Mouse (Mus musculus) spleen, adult 2 months (tissue): ENCODE measurements at regions not wholly inside any gene's neighbourhood (a gene's known extent, or its start where the extent isn't known, plus 50 kb on each side); places are given as distances from the start of the nearest gene placed in this dataset.
A peak's percentile ranks its signal among the peaks of the same experiment; 100 is the strongest.

Experiments used
- DNase-seq, 2 experiments: peaks; one replicate each; pipeline versions ENCODE4 v3.0.0 to v3.0.0-alpha.2; 2012 to 2021; ENCODE audit warnings: low spot score in 2 of 2, low read depth in 1 of 2
- H3K27ac ChIP-seq: fragments of 200-500 bp; 2 replicates; pipeline ENCODE4 v1.5.1; 2012; ENCODE audit warnings: low read length, inconsistent platforms; ENCODE audit not compliant: insufficient read depth
- H3K27me3 ChIP-seq: fragments of 200-500 bp; 2 replicates; pipeline ENCODE4 v1.6.1; 2012; ENCODE audit warnings: mild to moderate bottlenecking, moderate library complexity, low read length, inconsistent platforms; ENCODE audit not compliant: control insufficient read depth, insufficient read depth
- H3K36me3 ChIP-seq: fragments of 200-500 bp; 2 replicates; pipeline ENCODE4 v1.6.1; 2012; ENCODE audit warnings: mild to moderate bottlenecking, low read length, inconsistent platforms; ENCODE audit not compliant: control insufficient read depth, insufficient read depth
- H3K4me1 ChIP-seq: fragments of 200-500 bp; 2 replicates; pipeline ENCODE4 v1.6.1; 2011; ENCODE audit warnings: inconsistent platforms; ENCODE audit not compliant: control insufficient read depth, insufficient read depth, insufficient read length
- H3K4me3 ChIP-seq: fragments of 200-500 bp; 2 replicates; pipeline ENCODE4 v1.5.1; 2011; ENCODE audit warnings: mild to moderate bottlenecking, inconsistent platforms; ENCODE audit not compliant: insufficient read depth, insufficient read length; ENCODE audit errors: extremely low read depth
- CTCF ChIP-seq: fragments of 200-500 bp; IDR thresholded peaks from 2 replicates; pipeline ENCODE4 v1.5.1; 2011; ENCODE audit warnings: mild to moderate bottlenecking, inconsistent platforms; ENCODE audit not compliant: insufficient read depth, insufficient read length, insufficient replicate concordance; ENCODE audit errors: extremely low read depth
- POLR2A ChIP-seq: fragments of 200-500 bp; IDR thresholded peaks from 2 replicates; pipeline ENCODE4 v1.6.1; 2011; ENCODE audit warnings: low read depth, low read length, inconsistent platforms
- WGBS: fragments of 180-500 bp; shearing (Covaris S2); methylation state at CpG from one replicate; pipeline ENCODE4 v1.1.7; 2018; 5-methylcytosine and 5-hydroxymethylcytosine counted together

DNA sequence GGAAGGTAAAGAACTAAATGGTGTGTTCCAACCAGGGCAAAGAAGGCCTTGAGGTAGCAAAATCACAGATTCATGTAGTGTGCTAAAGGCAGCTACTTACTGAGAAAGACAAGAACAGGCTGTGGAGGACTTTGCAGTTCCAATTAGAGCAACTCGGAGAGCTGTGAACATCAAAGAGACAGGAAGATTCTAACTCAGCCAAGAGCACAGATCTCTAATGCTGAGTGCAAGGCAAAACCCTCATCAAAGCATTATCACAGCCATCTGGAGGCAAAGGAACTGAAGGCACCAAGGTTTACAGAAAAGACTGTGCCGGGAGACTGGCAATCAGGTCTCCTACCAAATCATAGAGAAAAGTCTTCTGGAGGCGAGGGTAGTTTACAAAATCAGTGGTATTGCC is 111.1 kb downstream of the S1pr1 start:
- WGBS = 71% methylated on average over 3 of the region's 3 CpGs
- Histone ChIP-seq H3K27ac (no peak overlapping the region), H3K27me3 (no peaks in the 10 kb centered on the region; the same call in 1 of the 2 replicates), H3K36me3 (no peaks in the 10 kb centered on the region), H3K4me3 (no peak overlapping the region), H3K4me1 (no peaks in the 10 kb centered on the region)
- TF ChIP-seq POLR2A (no peak), CTCF (no peak)
- no peak for DNase-seq

DNA sequence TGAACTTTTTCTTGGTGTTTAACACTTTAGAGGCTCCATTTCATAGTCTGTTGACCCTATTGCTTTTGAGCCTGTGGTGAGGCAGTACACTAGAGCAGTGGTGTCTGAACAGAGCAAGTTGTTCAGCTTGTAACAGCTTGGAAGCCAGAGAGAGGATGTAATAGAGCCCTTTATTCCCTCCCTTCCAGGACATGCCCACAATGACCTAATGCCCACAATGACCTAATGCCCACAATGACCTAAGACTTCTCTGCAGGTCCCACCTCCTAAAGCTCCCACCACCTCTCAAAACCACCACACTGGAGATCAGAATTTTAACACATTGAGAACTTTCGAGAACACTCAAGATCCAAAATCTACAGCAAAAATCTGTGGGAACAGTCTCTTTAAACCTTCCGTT is 115.6 kb downstream of the S1pr1 start:
- TF ChIP-seq POLR2A = no peak
- no peak for TF ChIP-seq CTCF
- WGBS = 88% methylated on average over 2 of the region's 2 CpGs
- no peak overlapping the region for H3K4me3 ChIP-seq
- no peaks in the 10 kb centered on the region; the same call in 1 of the 2 replicates for H3K27me3 ChIP-seq
- H3K36me3 ChIP-seq = no peaks in the 10 kb centered on the region
- no peak overlapping the region for H3K27ac ChIP-seq
- DNase-seq = no peak
- H3K4me1 ChIP-seq = no peaks in the 10 kb centered on the region

DNA sequence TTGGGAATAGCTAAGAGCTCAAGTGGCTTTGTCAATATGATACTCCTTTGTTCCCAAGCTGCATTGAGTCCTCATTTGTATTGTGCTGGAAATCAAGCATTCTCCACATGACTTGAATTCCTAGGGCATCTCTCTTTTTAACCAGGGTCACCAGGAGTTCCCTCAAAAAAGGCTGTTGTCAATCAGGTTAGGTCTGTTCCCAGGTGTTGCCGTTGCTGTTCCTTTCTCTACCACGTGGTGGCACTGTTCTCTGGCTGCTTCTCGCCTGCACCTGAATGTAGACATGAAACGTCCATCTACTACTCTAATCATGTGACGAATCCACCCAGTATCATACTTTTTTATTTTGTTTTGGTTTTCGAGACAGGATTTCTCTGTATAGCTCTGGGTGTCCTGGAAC is 118.3 kb downstream of the S1pr1 start:
- Histone ChIP-seq H3K27me3 (no peaks in the 10 kb centered on the region), H3K4me3 (no peak overlapping the region), H3K4me1 (no peaks in the 10 kb centered on the region), H3K27ac (no peak overlapping the region), H3K36me3 (no peaks in the 10 kb centered on the region)
- peak; percentile 64 to 83 for DNase-seq
- TF ChIP-seq CTCF = peak; percentile 93; the same call in 1 of the 2 replicates
- TF ChIP-seq POLR2A = no peak
- 6% methylated on average over 6 of the region's 6 CpGs for WGBS

DNA sequence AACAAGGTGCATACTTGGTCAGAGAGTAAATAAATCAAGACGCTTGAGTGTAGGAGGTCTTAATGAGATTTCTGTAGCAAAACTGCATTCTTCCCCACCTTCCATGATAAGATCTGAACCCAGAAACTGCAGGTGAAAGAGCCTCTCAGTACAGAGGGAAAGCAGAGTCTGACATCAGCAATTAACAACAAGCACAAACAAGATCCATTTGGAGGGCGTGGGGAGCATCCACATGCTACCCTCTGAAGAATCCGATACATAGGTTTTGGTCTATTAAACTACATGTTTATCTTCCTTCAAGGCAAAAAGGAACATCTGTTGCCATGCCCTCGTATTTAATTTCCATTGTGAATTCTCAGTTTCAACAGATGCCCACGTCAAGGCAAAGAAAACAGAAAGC is 124.2 kb downstream of the S1pr1 start:
- 90% methylated on average over 5 of the region's 5 CpGs for WGBS

DNA sequence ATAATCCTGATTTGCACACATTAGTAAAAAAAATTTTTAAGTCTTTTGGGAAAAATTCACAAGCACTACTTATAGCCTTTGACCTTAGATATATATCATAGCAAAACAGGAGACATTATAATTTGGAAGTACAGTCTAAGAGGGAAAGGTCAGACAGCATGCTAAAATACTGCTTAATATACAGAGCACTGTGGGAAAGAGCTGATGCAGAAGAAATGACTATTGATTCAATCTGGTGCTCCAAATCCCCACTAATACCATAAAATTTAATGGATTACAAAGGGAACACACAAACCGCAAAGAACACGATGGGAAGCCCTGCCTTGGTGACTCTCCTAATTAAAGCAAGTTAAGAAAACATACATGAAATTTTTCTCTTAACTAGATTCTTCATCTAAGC is 126.3 kb downstream of the S1pr1 start:
- 95% methylated on average over 2 of the region's 2 CpGs for WGBS
- TF ChIP-seq POLR2A = no peak
- no peak for TF ChIP-seq CTCF
- H3K4me1 ChIP-seq = no peaks in the 10 kb centered on the region

More for the DNA sequence above, 124.2 kb downstream of the S1pr1 start:
- Histone ChIP-seq H3K36me3 (no peaks in the 10 kb centered on the region), H3K4me1 (no peaks in the 10 kb centered on the region), H3K4me3 (no peak overlapping the region), H3K27ac (no peak overlapping the region), H3K27me3 (no peaks in the 10 kb centered on the region)
- TF ChIP-seq POLR2A = no peak
- no peak for TF ChIP-seq CTCF
- DNase-seq = no peak

DNA sequence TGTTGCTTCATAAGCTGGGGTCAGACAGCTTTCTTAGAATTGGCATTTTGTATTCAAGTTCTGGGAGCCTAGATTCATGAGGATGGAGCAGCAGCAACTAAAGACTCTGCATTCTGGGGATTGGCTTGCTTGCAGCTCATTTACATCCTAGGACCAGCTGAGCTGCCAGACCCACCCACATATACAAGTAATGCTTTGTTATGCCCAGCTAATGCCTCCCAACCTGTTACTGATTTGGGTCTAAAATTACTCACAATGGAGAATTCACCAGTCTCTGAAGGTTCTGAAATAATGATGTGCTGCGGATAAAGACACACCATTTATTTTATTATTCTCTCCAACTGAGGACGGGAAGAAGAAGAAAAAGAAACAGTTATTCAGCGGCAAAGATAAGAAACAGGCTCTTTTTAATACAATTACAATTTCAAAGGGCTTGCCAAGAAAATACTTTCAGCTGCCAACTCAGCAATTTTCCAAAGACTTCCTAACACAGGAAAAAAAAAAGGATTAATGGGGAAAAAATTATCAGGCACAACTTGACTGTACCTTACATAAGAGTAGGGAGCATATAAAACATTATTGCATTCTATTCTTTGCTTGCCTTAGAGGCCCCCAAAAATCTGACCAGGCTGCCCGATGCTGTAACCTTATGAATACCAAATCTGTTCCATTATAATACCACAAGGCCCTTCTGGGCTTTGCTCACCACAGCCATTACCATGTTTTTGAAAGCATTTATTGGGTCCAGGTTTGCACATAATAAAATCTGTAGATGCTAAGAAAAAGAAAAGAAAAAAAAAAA is 134.5 kb downstream of the S1pr1 start:
- TF ChIP-seq POLR2A = no peak
- TF ChIP-seq CTCF = no peak
- DNase-seq = no peak
- no peaks in the 10 kb centered on the region for H3K27me3 ChIP-seq
- no peaks in the 10 kb centered on the region for H3K36me3 ChIP-seq
- 77% methylated on average over 4 of the region's 4 CpGs for WGBS
- no peaks in the 10 kb centered on the region for H3K4me1 ChIP-seq
- no peak overlapping the region for H3K27ac ChIP-seq
- H3K4me3 ChIP-seq = no peak overlapping the region

More for the DNA sequence above, 126.3 kb downstream of the S1pr1 start:
- DNase-seq = no peak
- no peaks in the 10 kb centered on the region for H3K27me3 ChIP-seq
- no peak overlapping the region for H3K4me3 ChIP-seq
- no peak overlapping the region for H3K27ac ChIP-seq
- no peaks in the 10 kb centered on the region for H3K36me3 ChIP-seq

DNA sequence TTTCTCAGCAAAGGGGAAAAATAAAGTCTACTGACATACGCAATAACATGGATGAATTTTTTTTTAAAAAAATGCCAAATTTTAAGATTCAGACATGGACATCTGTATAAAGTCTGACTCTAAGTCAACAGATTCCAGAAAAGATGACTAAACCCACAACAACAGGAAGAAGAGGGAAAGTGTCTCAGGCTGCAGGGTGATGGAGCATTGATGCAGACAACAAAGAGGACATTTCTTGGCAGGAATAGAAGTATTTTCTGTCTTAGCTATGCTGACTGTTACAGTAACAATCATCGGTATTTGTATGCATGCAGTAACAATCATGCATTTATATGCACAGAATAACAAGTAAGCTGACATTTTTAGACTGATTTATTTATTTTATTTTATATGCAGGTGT is 139.5 kb downstream of the S1pr1 start:
- TF ChIP-seq POLR2A = no peak
- no peak for TF ChIP-seq CTCF
- Histone ChIP-seq H3K4me1 (no peaks in the 10 kb centered on the region), H3K36me3 (no peaks in the 10 kb centered on the region), H3K27me3 (no peaks in the 10 kb centered on the region), H3K27ac (no peak overlapping the region), H3K4me3 (no peak overlapping the region)
- 92% methylated on average over 2 of the region's 2 CpGs for WGBS
- no peak for DNase-seq
